Mouse (Mus musculus): ENCODE data around the gene Dpyd. TPM values are rescaled to one million over a fixed set of nuclear protein-coding genes. Genes with fewer than 3 reads are reported as not detected.

Gene Dpyd
- polyA plus RNA-seq, 1 experiment from 2014 or later, result 5.3 TPM

GRCm38 (mm10) chr3:119431339-119431738 is 869.4 kb downstream of the Dpyd start:
- 85% methylated on average over 8 of the region's 8 CpGs for WGBS
- no peak for DNase-seq (ENCODE audit: low spot score)
- H3K27me3 ChIP-seq (ENCODE audit: insufficient read depth, poor library complexity, severe bottlenecking), result no peaks in the 10 kb centered on the region

DNA sequence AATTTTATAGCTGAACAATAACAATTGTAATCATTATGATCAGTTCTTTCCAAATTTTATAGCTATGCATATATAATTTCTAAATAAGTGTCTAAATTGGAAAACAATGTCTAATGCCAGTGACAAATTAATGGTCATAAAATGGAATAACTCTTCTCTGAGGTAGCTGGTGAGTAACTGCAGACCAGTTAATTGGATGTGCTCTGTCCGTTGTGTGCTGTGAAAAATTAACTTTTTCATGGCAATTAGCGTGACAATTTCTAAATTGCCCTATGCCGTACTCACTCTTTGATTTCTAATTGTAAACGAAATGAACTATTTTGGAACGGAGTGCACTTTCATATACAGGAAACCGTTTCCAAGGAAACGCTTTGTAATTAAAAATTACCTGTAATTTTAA is 869.8 kb downstream of the Dpyd start:
- Histone ChIP-seq H3K27me3 (ENCODE audit: insufficient read depth, poor library complexity, severe bottlenecking) (no peaks in the 10 kb centered on the region), H3K27ac (no peak overlapping the region), H3K36me3 (no peaks in the 10 kb centered on the region), H3K9me3 (no peaks in the 10 kb centered on the region), H3K4me3 (no peak overlapping the region), H3K4me1 (replicated peaks) (no peaks in the 10 kb centered on the region)
- DNase-seq (ENCODE audit: low spot score), result no peak
- WGBS, result 91% methylated on average over 7 of the region's 7 CpGs

More at GRCm38 (mm10) chr3:119431339-119431738, 869.4 kb downstream of the Dpyd start:
- Histone ChIP-seq H3K36me3 (no peaks in the 10 kb centered on the region), H3K4me1 (replicated peaks) (no peaks in the 10 kb centered on the region), H3K4me3 (no peak overlapping the region), H3K9me3 (no peaks in the 10 kb centered on the region), H3K27ac (no peak overlapping the region)

- H3K36me3 ChIP-seq, result no peaks in the 10 kb centered on the region
- H3K27ac ChIP-seq, result no peak overlapping the region
- 88% methylated on average over 2 of the region's 2 CpGs for WGBS
- no peaks in the 10 kb centered on the region for H3K9me3 ChIP-seq
- no peak overlapping the region for H3K4me3 ChIP-seq
- DNase-seq (ENCODE audit: low spot score), result no peak
- H3K27me3 ChIP-seq (ENCODE audit: insufficient read depth, poor library complexity, severe bottlenecking), result no peaks in the 10 kb centered on the region
- no peaks in the 10 kb centered on the region for H3K4me1 ChIP-seq (replicated peaks)
Observed at GRCm38 (mm10) chr3:119447559-119447958, 885.6 kb downstream of the Dpyd start.

DNA sequence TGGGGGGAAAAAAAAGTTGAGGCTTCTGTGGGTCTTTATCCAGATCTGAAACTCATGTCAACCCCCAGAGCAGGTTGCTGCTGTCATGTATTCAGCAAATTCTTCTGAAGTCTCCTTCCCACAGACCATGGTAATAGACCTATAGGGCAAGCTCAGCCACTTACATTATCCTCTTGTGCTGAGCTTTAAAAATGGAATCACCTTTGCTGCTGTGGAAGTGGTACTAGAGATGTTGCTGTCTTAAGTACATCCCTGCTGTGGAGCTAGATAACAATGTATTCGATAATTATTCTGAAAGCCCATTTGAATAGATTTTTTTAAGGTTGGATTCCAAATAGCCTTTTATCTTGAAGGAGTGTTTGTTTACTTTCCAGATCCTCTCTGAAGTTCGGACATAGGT is 902.1 kb downstream of the Dpyd start:
- Histone ChIP-seq H3K27me3 (ENCODE audit: insufficient read depth, poor library complexity, severe bottlenecking) (no peaks in the 10 kb centered on the region; the same call in 1 of the 2 replicates), H3K4me3 (no peak overlapping the region), H3K36me3 (no peaks in the 10 kb centered on the region), H3K9me3 (no peaks in the 10 kb centered on the region), H3K27ac (no peak overlapping the region), H3K4me1 (replicated peaks) (peaks cover 13% of the 10 kb centered on the region)
- no peak for DNase-seq (ENCODE audit: low spot score)
- WGBS, result 76% methylated on average over 2 of the region's 2 CpGs

GRCm38 (mm10) chr3:119464479-119464878 is 902.5 kb downstream of the Dpyd start:
- Histone ChIP-seq H3K27ac (no peak overlapping the region), H3K4me1 (replicated peaks) (peaks cover 13% of the 10 kb centered on the region), H3K27me3 (ENCODE audit: insufficient read depth, poor library complexity, severe bottlenecking) (no peaks in the 10 kb centered on the region; the same call in 1 of the 2 replicates), H3K9me3 (no peaks in the 10 kb centered on the region), H3K36me3 (no peaks in the 10 kb centered on the region), H3K4me3 (no peak overlapping the region)
- 43% methylated on average over 1 of the region's 1 CpGs for WGBS
- DNase-seq (ENCODE audit: low spot score), result no peak

DNA sequence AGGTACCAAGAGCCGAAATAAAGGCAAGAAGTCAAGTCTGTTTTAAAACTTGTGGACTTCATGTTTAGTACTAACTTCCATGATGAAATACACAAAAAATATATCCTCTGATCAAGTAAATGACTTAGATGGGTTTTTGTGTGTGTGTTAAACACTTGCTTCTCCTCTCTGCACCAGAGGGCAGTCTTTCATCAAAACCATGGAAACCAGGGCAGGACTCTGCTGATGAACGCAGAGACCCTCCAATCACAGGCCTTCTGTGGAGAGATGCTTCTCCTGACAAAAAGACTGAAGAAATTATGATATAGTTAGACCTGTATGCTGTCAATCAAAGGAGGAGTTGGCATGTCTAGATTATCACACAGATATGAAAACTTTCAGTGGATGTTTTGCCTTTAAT is 905.8 kb downstream of the Dpyd start:
- no peak for DNase-seq (ENCODE audit: low spot score)
- Histone ChIP-seq H3K4me1 (replicated peaks) (peaks cover 15% of the 10 kb centered on the region), H3K36me3 (no peaks in the 10 kb centered on the region), H3K9me3 (no peaks in the 10 kb centered on the region), H3K27me3 (ENCODE audit: insufficient read depth, poor library complexity, severe bottlenecking) (no peaks in the 10 kb centered on the region; the same call in 1 of the 2 replicates), H3K27ac (no peak overlapping the region), H3K4me3 (no peak overlapping the region)
- WGBS, result 84% methylated on average over 2 of the region's 2 CpGs
